1 mouse cellular context compared by ENCODE assay signal in the genomic region with DNA sequence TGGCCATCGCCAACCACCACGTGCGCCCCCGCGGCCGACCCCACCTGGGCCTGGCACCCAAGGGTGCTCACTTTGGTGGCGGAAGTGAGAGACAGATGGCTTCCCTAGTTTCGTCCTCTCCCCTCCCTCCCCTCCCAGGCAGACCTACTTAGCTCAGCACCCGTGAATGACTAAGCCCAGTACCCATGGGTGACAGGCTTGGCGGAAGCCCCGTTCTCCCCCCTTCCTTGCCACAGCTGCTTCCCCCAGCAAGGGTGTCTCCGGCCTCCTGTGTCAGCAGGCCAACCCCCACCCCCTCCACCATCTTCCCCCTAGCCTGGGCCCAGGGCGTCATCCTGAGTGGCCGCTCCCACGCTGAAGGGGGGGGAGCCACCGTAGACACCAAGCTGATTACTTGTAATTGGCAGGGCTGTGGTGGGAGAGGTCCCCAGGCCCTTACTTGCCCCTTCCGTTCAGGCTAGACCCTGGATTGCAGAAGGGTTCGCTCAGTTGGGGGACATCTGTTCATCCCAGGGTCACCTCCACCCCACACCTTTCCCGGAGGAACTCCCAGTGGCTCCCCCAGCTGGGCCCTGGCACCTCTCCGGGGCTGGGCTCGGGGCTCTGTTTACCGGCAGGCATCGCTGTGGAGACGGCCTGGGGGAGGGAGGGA.
TF ChIP-seq lines count a peak whose summit lies in the region.

No protein-coding gene starts in this region.

TF ChIP-seq in CH12.LX, 34 proteins besides CTCF, POLR2A, EP300 and RAD21 (continued from another document):
- TF ChIP-seq NRF1 (IDR thresholded peaks at IDR 0.05; ENCODE audit: low read depth, low read length) (0 out of 2 replicates have a peak, but pooled peaks have one; percentile 21), MAX (IDR thresholded peaks at IDR 0.05; ENCODE audit: low read length) (peak; percentile 73; the same call in 1 of the 2 replicates), CHD1 (IDR thresholded peaks at IDR 0.05; ENCODE audit: low read depth, low read length) (no peak), HCFC1 (IDR thresholded peaks at IDR 0.05; ENCODE audit: low read depth, low read length) (no peak), POLR2AphosphoS2 (IDR thresholded peaks at IDR 0.05; ENCODE audit: low read depth, low read length) (no peak), ETS1 (conservative IDR thresholded peaks at IDR 0.05; ENCODE audit: low read depth, low read length) (peak; percentile 37; the same call in 1 of the 2 replicates), CHD2 (IDR thresholded peaks at IDR 0.05; ENCODE audit: low read length) (peak; percentile 63; the same call in 1 of the 2 replicates), USF2 (conservative IDR thresholded peaks at IDR 0.05; ENCODE audit: low read depth, low read length) (no peak), E2F4 (IDR thresholded peaks at IDR 0.05; ENCODE audit: insufficient replicate concordance, low read depth, low read length) (no peak), JUN (IDR thresholded peaks at IDR 0.05; ENCODE audit: insufficient read depth, low read depth, low read length) (no peak), SMC3 (IDR thresholded peaks at IDR 0.05; ENCODE audit: low read depth, low read length) (no peak), UBTF (IDR thresholded peaks at IDR 0.05; ENCODE audit: low read depth, low read length) (no peak), USF1 (IDR thresholded peaks at IDR 0.05; ENCODE audit: low read depth, low read length) (no peak), MYC (IDR thresholded peaks at IDR 0.05; ENCODE audit: low read depth, low read length) (0 out of 2 replicates have a peak, but pooled peaks have one; percentile 8), TCF12 (IDR thresholded peaks at IDR 0.05; ENCODE audit: low read depth, low read length) (peak; percentile 39; the same call in 1 of the 2 replicates), ZC3H11A (IDR thresholded peaks at IDR 0.05; ENCODE audit: low read depth, low read length) (no peak), GABPA (IDR thresholded peaks at IDR 0.05; ENCODE audit: insufficient replicate concordance, low read depth, low read length) (no peak), ZKSCAN1 (IDR thresholded peaks at IDR 0.05; ENCODE audit: borderline replicate concordance, low read depth, low read length) (no peak), PAX5 (IDR thresholded peaks at IDR 0.05; ENCODE audit: low read length) (no peak), MAZ (IDR thresholded peaks at IDR 0.05; ENCODE audit: low read depth, low read length) (peak; percentile 81), ZMIZ1 (IDR thresholded peaks at IDR 0.05; ENCODE audit: low read depth, low read length) (no peak; the same call in 1 of the 2 replicates), MXI1 (IDR thresholded peaks at IDR 0.05; ENCODE audit: low read depth, low read length) (peak; percentile 67), IRF4 (IDR thresholded peaks at IDR 0.05; ENCODE audit: low read depth, low read length) (0 out of 2 replicates have a peak, but pooled peaks have one; percentile 35)
